Mouse (Mus musculus) limb, embryonic 12.5 days (tissue): Measurements from ENCODE around the gene Brcc3. TPM values are rescaled to one million over a fixed set of nuclear protein-coding genes. Genes with fewer than 3 reads are reported as not detected.
A peak's percentile ranks its signal among the peaks of the same experiment; 100 is the strongest.
"Not testable (repeated sequence)": the region's sequence is repeated elsewhere in the genome, so short reads cannot be mapped to it uniquely, and the experiment has no call there.

Source experiments
- ATAC-seq: fragments of 200-750 bp; cut with Nextera tagmentation; 2 replicates; pipeline ENCODE4 v1.8.0; 2017; ENCODE audit warnings: low read depth, moderate TSS enrichment; ENCODE audit not compliant: insufficient number of reproducible peaks, insufficient read depth, low FRiP score, low TSS enrichment
- H3K27ac ChIP-seq: fragments of 300-500 bp; sonication (generic); 2 replicates; pipeline ENCODE4 v1.5.1; 2016; ENCODE audit warnings: mild to moderate bottlenecking, moderate library complexity
- H3K27me3 ChIP-seq: fragments of 300-500 bp; sonication (generic); 2 replicates; pipeline ENCODE4 v1.6.1; 2016; ENCODE audit warnings: mild to moderate bottlenecking, moderate library complexity
- H3K36me3 ChIP-seq: fragments of 300-500 bp; sonication (generic); 2 replicates; pipeline ENCODE4 v1.6.1; 2016; ENCODE audit warnings: mild to moderate bottlenecking, moderate library complexity
- H3K4me1 ChIP-seq: fragments of 300-500 bp; sonication (generic); replicated peaks from 2 replicates; pipeline ENCODE4 v1.6.1; 2016
- H3K4me2 ChIP-seq: fragments of 300-500 bp; sonication (generic); 2 replicates; pipeline ENCODE4 v1.6.1; 2016; ENCODE audit warnings: mild to moderate bottlenecking, moderate library complexity
- H3K4me3 ChIP-seq: fragments of 300-500 bp; sonication (generic); replicated peaks from 2 replicates; pipeline ENCODE4 v1.5.1; 2016; ENCODE audit warnings: mild to moderate bottlenecking
- H3K9ac ChIP-seq: fragments of 300-500 bp; sonication (generic); replicated peaks from 2 replicates; pipeline ENCODE4 v1.6.1; 2016; ENCODE audit warnings: mild to moderate bottlenecking, moderate library complexity
- H3K9me3 ChIP-seq: fragments of 300-500 bp; sonication (generic); 2 replicates; pipeline ENCODE4 v1.6.1; 2016; ENCODE audit warnings: mild to moderate bottlenecking, moderate library complexity
- WGBS: fragments of 180-500 bp; shearing (Covaris S2); methylation state at CpG from one replicate; pipeline ENCODE4 v1.1.7; 2016; 5-methylcytosine and 5-hydroxymethylcytosine counted together
- polyA plus RNA-seq: library from polyadenylated mRNA; unstranded; fragments of >200 nt; fragmentation: Nextera tagmentation; extraction: Ambion mirVana; gene quantifications from 2 replicates; pipeline ENCODE4 v1.2.1, GENCODE M21; 2016

The Brcc3 gene
- polyA plus RNA-seq, 1 experiment from 2014 or later: 77.8 TPM

GRCm38 (mm10) chrX:75454597-75454996 is 38.2 kb downstream of the Brcc3 start:
- H3K4me3 ChIP-seq: no peak overlapping the region
- no peak for ATAC-seq
- no peak overlapping the region for H3K4me2 ChIP-seq
- H3K36me3 ChIP-seq: peaks cover 38% of the 10 kb centered on the region
- H3K27me3 ChIP-seq: no peaks in the 10 kb centered on the region
- no peak overlapping the region for H3K9ac ChIP-seq
- no peaks in the 10 kb centered on the region for H3K4me1 ChIP-seq
- H3K9me3 ChIP-seq: peaks cover 10% of the 10 kb centered on the region; the same call in 1 of the 2 replicates
- WGBS: 83% methylated on average over 1 of the region's 1 CpGs
- H3K27ac ChIP-seq: no peak overlapping the region

DNA sequence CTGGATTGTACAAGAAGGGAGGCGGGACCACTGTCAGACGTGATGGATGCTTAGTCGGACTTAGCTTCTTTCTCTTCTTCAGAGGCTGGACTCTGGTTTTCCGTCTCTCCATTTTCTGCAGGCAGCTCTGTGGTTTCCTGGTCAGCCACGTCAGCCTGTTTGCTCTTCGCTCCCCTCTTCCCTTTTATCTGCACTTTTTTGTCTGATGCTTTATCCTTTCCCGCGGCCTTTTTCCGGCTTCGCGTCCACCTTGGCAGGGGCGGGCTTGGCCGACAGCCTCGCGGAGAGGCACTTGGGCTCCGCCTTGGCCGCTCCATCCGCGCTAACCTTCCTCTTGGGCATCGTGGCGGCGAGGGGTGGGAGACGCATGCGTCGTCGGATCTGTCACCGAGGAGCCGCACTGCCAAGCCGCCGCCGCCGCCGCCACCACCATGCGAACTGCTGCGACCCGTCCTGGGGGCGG is 58.8 kb downstream of the Brcc3 start:
- Histone ChIP-seq H3K4me2 (peak overlapping the region; percentile 51), H3K4me3 (peak overlapping the region; percentile 36)
- H3K36me3 ChIP-seq, H3K9ac ChIP-seq, H3K27me3 ChIP-seq, H3K4me1 ChIP-seq, H3K27ac ChIP-seq, H3K9me3 ChIP-seq: not testable (repeated sequence)
- 15% methylated on average over 37 of the region's 37 CpGs for WGBS
- peak; percentile 71; the same call in 1 of the 2 replicates for ATAC-seq

- Histone ChIP-seq H3K9me3 (no peaks in the 10 kb centered on the region), H3K4me1 (no peaks in the 10 kb centered on the region), H3K4me2 (no peak overlapping the region), H3K4me3 (no peak overlapping the region), H3K9ac (no peak overlapping the region), H3K27me3 (no peaks in the 10 kb centered on the region), H3K27ac (no peak overlapping the region), H3K36me3 (no peaks in the 10 kb centered on the region)
- no peak for ATAC-seq
- 87% methylated on average over 1 of the region's 1 CpGs for WGBS
Measured at GRCm38 (mm10) chrX:75489886-75490285, 73.5 kb downstream of the Brcc3 start.

Other genes with a start within 250 kb of the Brcc3 start
- gene Fundc2, start 34.2 kb upstream of the Brcc3 start, polyA plus RNA-seq: 47.2 and 47.6 TPM in 2 replicates
- gene F8, start 34.0 kb upstream of the Brcc3 start, polyA plus RNA-seq: 0.98 and 2.1 TPM in 2 replicates
- 21.5 and 26.1 TPM in 2 replicates for gene Cmc4, start within 50 bp of the Brcc3 start, polyA plus RNA-seq
- gene Mtcp1, start within 50 bp of the Brcc3 start, polyA plus RNA-seq: 10.1 and 12.6 TPM in 2 replicates
- gene Vbp1, start 97.7 kb downstream of the Brcc3 start, polyA plus RNA-seq: 154 and 155 TPM in 2 replicates
- gene Rab39b, start 161.6 kb downstream of the Brcc3 start, polyA plus RNA-seq: 5.4 and 5.5 TPM in 2 replicates